Mouse (Mus musculus): ENCODE measurements around the gene Hoxc6. TPM values are rescaled to one million over a fixed set of nuclear protein-coding genes. Genes with fewer than 3 reads are reported as not detected.

The Hoxc6 gene
- total RNA-seq, 2 experiments from 2014 or later, result 0.25 TPM; not detected in 1

DNA sequence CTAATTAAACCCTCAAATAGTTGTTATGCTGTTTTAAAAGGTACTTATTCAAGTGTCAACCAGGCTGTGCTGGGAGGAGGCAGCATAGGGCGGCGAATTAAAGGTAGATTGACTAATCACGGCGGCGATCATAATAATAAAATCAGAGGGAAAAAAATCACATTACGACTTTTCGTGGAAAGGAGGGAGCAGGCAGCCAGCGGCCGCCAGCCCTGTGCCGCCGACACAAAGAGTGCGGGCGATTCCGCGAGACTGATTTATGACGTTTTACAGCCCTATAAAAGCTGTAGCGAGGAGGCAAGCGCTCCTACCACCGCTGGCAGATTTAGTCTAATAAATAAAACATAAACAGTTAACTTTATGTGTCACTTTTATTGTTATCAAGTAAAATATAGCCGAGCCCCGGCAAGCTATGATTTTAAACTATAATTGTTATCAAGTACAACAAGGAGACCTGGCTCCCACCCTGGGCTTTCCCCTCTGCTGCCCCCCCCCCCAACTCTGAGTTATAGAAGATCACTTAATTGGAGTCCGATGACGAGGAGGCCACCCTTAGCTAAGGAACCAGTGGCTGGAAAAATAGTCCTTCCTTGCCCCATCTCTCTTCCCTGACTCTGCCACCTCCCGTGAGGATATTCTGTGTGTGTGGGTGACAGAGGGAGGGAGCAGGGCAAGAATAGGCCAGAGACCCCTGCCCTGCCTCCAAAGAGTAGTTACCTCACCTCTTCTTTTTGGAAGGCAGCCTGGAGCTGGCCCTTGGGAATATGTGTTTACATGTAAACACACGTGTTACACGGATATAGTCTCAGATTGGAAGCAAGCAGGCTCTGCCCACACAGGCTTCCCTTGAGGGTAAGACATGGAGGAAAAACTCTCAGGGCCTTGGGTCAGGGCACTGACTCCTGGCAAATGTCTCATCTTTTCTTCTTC lies 34.9 kb downstream of the Hoxc6 start:
- intact Hi-C loops (cut with DNase I), result loop anchor here (5.0 kb wide), 1 partner anchor 111 kb away; the partner anchor contains the start of gene Hoxc13
- no peak for DNase-seq

DNA sequence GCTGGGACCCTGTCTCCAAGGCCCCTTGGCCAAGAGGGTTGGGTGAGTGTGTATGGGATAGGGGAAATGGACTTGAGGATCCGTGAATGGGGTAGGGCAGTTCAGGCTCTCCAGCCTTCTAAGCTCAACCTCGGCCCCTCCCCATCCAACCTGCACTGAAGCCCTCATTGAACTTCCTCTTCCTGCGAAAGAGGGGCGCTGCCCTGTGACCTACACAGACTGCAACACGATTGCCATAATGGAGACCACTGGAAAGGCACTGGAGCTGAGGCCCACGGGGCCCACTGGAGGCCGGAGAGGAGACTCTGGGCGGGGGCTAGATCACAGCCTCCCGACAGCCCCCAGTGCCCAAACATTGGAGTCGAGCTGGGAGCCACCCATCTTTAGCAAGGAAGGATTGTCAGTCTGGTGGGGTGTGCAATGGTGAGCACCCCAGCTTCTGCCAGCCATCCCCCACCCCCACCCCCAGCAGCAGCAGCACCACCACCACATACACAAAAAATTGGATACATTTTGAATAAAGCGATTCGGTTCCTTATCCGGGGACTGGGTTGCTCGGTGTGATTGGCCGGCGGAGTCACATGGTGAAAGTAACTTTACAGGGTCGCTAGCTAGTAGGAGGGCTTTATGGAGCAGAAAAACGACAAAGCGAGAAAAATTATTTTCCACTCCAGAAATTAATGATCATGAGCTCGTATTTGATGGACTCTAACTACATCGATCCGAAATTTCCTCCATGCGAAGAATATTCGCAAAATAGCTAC lies 36.2 kb downstream of the Hoxc6 start:
- intact Hi-C loops (cut with DNase I), result loop anchor here (5.0 kb wide), 1 partner anchor 112 kb away; the partner anchor contains the start of gene Hoxc13
- no peak for DNase-seq

DNA sequence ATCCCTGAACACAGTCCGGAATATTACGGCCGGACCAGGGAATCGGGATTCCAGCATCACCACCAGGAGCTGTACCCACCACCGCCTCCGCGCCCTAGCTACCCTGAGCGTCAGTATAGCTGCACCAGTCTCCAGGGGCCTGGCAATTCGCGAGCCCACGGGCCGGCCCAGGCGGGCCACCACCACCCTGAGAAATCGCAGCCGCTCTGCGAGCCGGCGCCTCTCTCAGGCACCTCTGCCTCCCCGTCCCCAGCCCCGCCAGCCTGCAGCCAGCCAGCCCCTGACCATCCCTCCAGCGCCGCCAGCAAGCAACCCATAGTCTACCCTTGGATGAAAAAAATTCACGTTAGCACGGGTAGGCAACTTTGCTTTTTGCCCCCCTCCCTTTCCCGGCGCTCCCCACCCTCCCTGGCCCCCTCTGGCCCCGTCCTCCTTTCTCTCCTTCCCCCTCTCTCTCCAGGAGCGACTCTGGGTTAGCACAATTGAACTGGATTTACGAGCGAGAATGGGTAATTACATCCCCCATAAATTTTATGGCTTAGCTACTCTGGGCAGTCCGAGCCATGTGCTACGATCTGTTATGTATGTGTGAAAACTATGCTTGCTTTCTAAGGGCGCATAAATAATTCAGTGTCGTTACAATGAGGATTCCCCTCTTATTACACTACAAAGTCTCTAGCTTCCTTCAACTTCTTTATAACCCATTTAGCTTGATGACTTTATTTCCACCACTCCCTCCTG lies 36.9 kb downstream of the Hoxc6 start:
- DNase-seq, result no peak
- intact Hi-C loops (cut with DNase I), result loop anchor here (5.0 kb wide), 1 partner anchor 113 kb away; the partner anchor contains the start of gene Hoxc13

DNA sequence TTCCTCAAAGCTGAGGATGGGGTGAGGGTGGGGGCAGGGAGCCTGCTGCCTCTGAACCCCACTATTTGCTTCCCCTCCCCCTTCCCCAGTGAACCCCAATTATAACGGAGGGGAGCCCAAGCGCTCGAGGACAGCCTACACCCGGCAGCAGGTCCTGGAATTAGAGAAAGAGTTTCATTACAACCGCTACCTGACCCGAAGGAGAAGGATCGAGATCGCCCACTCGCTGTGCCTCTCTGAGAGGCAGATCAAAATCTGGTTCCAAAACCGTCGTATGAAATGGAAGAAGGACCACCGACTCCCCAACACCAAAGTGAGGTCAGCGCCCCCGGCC lies 37.5 kb downstream of the Hoxc6 start:
- intact Hi-C loops (cut with DNase I), result no loop called here
- DNase-seq, result no peak

DNA sequence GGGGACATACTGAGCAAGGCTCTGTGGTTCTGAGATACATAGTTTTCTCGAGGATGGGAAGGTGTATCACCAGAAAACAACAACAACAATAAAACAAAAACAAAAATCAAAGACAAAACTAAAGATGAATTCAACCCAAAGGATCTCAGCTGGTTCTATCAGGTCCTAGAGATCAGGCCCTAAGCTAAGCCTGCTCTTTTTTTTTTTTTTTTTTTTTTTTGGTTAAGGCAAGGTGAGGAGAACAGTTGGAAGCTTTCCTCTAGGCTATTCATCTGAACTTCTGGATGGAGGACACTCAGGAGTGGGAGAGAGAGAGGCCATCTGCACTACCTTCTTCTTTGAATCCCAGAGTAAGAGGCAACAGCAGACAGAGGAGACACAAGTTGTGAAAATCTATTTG lies 39.5 kb downstream of the Hoxc6 start:
- no peak for DNase-seq
- intact Hi-C loops (cut with DNase I), result no loop called here

DNA sequence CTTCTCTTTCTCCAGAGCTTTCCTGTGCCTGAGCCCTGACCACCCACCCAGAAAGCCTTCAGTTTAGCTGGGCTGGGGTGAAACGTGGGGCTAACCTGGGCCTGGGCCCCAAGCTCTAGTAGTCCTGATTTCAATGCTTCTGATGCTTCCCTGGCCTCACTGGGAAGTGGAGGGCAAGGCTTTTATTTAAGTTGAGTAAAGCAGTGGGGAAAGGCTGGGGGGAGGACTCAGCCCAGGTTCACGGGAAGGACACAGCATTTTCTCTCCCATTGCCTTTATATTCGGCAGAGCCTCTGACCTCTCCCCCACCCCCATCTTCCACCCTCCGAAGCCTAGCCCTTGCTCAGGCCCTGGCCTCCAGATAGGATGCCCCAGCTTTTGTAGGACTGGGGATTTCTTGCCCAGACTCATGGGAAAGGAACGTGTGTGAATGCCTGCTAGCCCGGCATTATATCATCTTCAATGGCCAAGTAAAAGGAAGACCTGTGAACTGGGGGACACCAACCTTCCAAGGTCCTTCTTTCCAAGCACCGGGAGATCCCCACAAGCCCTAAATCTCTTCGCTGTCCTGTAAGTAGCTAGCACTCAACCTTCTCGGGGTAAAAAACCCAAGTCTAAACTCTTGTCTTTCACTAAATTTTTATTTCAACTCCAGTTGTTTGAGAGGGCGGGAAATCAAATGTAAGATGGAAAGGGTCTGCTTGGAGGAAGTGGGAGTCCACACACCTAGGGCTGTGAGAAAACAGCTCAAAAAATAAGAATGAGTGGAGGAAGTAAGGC lies 40.8 kb downstream of the Hoxc6 start:
- intact Hi-C loops (cut with DNase I), result no loop called here
- DNase-seq, result no peak

DNA sequence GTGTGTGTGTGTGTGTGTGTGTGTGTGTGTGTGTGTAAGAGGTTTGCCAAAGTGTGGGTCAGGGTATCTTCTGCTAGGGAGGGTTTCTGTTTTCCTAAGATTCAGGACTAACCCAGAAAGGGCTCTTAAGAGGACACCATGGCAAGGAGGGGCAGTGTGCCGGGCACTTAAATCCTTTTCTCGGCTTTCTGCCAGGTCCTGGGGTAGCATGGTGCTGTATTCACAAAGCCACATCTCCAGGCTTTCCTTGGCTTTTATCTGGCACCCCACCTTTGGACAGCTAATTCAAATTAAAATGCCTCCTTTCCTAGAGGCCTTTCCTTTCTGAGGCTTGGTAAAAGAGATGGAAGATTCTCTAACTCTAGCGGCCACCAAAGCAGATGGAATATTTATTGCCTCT lies 41.6 kb downstream of the Hoxc6 start:
- intact Hi-C loops (cut with DNase I), result no loop called here
- DNase-seq, result no peak

DNA sequence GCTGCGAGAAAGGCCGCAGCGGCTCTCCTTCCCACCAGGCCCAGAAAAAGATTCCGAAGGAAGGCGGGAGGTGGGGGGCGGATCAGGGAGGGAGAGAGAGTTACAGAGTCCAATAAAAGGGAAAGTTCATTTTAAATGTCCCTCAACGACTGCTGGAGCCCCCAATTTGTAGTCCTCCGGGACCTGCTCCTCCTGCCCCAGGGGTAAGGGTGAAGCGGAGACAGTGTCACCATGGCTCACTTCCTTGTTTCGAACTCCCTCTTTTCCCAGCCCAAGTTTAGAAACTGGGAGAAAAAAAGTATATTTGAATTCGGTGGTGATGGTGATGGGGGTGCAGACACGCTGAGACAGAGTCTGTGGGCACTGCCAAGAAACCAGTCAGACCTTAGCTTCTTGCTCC lies 42.5 kb downstream of the Hoxc6 start:
- intact Hi-C loops (cut with DNase I), result no loop called here
- no peak for DNase-seq

DNA sequence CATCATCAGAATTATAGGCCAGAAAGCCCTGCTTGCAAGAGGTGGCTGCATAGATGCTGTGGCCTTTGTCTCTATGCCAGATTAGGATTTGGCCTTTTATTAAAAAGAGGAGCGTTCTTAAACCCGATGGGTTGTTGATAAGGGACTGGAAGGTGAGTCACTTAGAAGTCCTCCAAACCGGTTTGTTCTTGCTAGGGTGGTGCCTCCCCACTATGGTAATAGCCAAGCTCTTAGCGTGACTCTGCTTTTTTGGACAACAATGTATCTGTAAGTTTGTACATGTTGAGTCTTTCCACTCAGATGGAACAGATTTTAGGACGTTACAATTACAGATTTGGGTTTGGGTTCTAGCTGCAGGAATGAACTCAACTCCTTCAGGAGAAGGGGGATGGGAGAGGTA lies 43.6 kb downstream of the Hoxc6 start:
- no peak for DNase-seq
- intact Hi-C loops (cut with DNase I), result no loop called here

DNA sequence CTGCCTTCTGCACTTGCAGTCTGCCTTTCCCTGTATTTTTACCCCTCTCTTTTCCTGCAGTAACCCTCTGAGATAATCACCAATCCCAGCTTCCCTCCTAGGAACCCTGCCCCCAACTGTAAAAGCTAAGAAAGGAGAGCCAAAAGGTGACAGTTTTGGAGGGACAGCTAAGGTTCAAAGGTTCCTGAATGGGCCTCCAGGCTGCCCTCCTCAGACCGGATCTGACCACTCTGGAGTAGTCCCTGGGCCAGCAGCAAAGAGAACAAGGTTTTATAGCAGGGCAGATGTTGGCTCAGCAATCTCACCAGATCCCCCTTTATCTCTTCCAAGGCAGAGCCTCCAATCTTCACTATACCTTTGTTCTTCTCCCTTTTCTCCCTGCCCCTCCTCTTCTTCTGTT lies 44.2 kb downstream of the Hoxc6 start:
- intact Hi-C loops (cut with DNase I), result no loop called here
- no peak for DNase-seq

DNA sequence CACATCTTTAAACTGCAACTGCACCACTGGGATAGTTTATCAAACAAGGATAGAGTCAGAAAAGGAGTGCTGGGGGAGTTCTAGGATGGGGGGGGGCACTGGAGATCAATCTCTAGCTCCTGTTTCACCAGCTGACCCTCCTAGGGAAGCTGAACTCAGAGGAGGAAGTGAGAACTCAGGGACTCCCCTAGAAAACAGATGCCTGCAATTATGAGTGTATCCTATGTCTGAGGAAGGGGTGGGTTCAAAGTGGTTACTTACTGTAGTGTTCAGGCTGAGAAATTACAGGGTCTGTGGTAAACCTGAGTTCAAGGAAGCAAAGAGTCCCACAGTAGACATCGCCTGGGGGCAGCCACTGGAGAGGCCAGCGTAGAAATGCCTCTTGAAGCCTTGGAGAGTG lies 53.6 kb downstream of the Hoxc6 start:
- intact Hi-C loops (cut with DNase I), result no loop called here
- DNase-seq, result no peak

DNA sequence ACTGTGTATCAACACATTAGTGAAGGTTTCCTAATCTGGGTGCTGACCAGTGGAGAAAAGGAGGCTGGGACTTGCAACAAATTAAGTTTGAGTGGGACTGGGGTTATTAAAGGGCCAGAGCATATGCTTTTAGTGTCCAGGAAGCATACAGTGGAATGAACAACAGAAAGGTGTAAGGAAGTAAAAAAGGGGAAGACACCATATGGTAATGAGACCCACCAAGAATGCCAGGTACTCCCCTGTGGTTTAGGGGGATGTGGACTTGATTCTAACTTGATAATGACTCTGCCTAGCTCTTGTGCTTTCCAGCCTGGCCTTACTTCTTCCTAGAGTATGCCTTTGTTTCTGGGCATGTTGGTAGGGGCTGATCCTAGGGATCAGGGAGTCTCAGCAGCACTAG lies 55.2 kb downstream of the Hoxc6 start:
- intact Hi-C loops (cut with DNase I), result no loop called here
- DNase-seq, result no peak

DNA sequence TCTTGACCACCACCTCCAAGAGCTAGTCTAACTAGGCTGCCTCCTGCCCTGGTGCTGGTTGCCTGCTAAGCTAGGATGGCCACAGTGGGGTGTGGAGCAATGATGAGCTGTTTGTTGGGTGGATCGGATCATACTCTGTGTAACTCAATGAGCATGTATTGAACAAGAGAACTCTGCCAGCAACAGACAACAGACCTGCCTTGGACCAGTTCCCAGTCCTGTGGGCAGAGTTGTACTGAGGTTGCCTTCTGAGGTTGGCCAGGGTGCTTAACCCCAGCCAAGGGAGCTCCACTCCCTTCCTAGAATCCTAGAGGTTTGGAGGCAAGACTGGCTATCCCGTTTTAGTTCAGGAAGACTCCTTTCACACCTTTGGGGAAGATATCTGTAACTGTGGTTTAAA lies 58.3 kb downstream of the Hoxc6 start:
- intact Hi-C loops (cut with DNase I), result no loop called here
- DNase-seq, result no peak

DNA sequence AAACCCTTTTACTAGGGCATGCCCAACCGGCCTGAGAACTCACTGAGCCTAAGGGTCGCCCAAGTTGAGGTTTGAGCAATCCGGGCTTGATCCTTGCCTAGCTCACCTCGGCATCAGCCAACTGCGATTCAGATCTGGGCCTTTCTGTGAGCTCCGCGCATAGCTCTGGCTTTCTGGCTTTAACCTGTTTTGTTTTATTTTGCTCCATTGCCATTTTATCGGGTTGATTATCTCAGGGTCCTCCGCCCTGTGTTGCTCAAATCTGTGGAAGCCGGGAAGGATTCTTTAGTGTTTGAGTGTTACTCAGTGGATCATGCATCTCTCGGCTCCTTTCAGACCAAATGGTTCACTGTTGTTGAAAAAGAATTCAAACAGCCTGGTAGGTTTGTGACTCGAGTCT lies 60.7 kb downstream of the Hoxc6 start:
- intact Hi-C loops (cut with DNase I), result no loop called here

DNA sequence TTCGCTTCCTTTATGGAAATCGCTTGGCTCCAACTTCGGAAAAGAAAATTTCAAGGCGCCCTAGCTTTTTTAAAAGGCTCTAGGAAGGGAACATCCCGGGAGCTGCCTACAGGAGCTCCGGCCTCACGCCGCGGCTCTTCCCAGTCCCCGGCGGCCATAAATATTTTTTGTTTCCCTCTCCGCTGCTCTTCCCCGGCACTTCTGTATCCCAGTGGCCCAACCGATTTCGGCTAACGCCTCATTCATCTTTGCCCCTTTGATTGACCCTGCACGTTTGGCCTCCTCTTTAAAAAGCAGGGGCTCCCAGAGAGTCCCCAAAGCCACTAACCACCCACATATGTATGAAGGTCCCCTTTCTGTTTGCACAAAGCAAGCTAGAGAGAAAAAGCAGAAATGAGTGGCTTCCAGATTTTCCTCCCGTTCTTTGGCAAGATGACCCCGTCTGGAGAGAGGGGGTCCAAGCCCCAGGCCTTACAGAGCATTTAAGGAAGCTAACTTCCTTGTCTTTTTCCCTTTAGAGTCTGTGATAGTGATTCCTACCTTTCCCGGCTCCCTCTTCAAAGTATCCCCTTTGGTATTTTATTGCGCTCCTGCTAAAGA lies 61.4 kb downstream of the Hoxc6 start:
- DNase-seq, result no peak
- intact Hi-C loops (cut with DNase I), result no loop called here

More for the DNA sequence above, 60.7 kb downstream of the Hoxc6 start:
- no peak for DNase-seq

DNA sequence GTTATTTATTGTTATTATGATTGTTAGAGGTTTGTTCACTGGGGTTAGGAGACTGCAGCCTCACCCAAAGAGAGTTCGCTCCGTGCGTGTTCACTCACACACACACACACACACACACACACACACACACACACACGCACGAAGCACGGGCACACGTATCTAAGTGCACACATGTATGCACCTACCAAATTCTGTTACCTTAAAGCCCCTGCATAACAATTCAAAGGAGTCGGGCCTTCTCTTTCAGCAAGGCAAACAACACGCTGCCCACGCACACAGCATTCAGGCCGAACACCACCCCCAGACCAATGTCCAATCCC lies 61.9 kb downstream of the Hoxc6 start:
- intact Hi-C loops (cut with DNase I), result no loop called here
- DNase-seq, result no peak

DNA sequence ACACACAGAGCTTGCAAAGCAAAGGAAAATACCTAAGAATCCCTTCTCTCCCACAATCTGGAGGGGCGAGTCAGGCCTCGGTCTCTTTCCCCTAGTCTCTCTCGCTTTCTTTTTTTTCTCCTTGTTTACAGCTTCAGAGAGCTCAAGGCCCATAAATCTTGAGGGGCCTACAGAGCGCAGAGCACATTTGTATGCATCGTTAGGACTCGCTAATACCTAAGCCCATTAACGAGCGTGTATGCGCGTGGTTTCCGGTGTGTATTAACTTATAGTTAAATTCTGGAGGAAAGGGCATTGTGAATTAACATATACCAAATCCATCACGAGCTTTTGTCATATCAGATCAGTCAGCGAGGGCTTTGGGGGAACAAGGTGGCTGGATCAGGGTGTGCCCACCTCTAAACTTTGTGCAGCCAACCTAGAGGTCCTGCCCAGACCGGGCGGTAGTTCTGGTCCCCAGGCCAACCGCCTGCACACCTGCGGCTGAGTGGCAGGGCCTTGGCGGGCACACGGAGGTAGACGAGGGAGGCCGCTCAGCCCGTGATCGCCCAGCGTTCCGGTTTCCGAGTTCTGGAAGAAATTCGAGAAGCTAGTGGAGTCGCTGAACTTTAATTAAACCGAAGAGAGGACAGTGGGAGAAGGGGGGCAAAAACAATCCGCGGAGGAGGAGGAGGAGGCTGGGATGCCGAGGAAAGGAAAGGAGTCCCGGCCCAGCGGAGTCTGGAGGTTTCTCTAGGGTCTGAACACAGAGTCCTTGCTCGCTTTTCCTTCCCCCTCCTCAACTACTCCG lies 62.5 kb downstream of the Hoxc6 start:
- no peak for DNase-seq
- intact Hi-C loops (cut with DNase I), result no loop called here

DNA sequence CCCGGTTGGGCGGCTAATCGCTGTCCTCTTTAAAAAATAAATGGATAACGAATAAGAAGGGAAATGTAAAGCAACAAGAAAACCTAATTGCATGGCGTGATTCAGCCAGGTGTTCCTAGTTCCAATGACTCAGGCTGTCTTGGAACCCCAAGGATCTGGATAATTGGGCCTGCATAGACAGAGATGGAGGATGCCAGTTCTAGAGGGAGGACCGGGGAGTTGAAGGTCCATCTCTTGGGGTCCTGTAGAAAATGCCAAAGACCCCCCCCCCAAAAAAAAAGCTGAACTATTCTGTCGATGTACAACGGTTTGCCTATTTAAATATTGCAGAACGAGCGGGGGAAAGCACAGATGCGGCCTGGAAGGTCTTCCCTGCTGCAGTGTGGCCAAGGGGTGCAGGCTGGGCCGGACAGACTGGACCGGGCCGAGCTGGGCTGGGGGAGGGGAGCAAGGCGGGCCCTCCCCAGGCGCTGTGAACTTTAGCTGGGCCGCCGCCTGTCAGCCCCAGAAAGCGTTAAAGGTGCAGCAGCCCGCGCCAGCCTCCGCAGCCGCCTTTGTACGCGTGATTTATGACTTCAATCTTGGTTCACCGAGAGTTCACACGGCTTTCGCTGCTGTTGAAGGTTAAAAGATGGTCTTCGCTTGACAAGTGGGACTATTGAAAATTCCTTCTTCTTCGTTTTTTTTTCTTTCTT lies 63.2 kb downstream of the Hoxc6 start:
- intact Hi-C loops (cut with DNase I), result no loop called here

More for the DNA sequence above, 63.2 kb downstream of the Hoxc6 start:
- no peak for DNase-seq

All from heart, postnatal 36 days (tissue).